Mouse (Mus musculus): ENCODE results near the gene Tepsin. TPM values are rescaled to one million over a fixed set of nuclear protein-coding genes. Genes with fewer than 3 reads are reported as not detected.

The Tepsin gene
- polyA plus RNA-seq, 1 experiment from 2014 or later, result 18.5 TPM

GRCm38 (mm10) chr11:120107796-120108195, 9.3 kb upstream of the Tepsin start:
- H3K36me3 ChIP-seq, result peaks cover 60% of the 10 kb centered on the region
- H3K9me3 ChIP-seq, result no peaks in the 10 kb centered on the region
- H3K4me3 ChIP-seq, result no peak overlapping the region
- H3K9ac ChIP-seq, result peak overlapping the region; percentile 31; the same call in 1 of the 2 replicates
- peaks cover 2% of the 10 kb centered on the region; the same call in 1 of the 2 replicates for H3K27me3 ChIP-seq
- 80% methylated on average over 9 of the region's 9 CpGs for WGBS
- peaks cover 24% of the 10 kb centered on the region for H3K4me1 ChIP-seq
- ATAC-seq (ENCODE audit: low FRiP score, low read depth), result no peak
- no peak overlapping the region for H3K27ac ChIP-seq
- no peak overlapping the region for H3K4me2 ChIP-seq (replicated peaks)

DNA sequence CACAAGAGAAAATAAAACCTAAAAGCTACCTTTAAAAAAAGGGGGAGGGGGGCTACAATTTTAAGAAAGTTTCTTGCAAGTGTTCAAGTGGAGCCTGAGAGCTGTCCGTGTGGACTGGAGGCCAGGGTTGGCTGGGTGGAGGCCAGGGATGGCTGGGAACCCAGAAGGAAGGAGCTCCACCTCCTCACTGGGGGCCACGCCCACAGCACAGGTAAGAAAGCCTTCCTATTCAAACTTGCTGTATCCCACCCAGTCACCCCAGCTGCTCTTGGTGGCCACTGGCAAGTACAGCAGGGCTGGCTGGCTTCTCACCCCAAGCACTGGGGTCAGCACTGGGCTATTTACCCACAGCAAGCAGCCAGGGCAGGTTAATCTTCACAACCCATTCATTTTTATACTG, 8.5 kb upstream of the Tepsin start:
- Histone ChIP-seq H3K27me3 (no peaks in the 10 kb centered on the region), H3K36me3 (peaks cover 53% of the 10 kb centered on the region), H3K4me3 (no peak overlapping the region), H3K9me3 (no peaks in the 10 kb centered on the region), H3K4me1 (peaks cover 24% of the 10 kb centered on the region), H3K9ac (peak overlapping the region; percentile 14; the same call in 1 of the 2 replicates), H3K4me2 (replicated peaks) (no peak overlapping the region), H3K27ac (no peak overlapping the region)
- 74% methylated on average over 2 of the region's 2 CpGs for WGBS
- no peak for ATAC-seq (ENCODE audit: low FRiP score, low read depth)

DNA sequence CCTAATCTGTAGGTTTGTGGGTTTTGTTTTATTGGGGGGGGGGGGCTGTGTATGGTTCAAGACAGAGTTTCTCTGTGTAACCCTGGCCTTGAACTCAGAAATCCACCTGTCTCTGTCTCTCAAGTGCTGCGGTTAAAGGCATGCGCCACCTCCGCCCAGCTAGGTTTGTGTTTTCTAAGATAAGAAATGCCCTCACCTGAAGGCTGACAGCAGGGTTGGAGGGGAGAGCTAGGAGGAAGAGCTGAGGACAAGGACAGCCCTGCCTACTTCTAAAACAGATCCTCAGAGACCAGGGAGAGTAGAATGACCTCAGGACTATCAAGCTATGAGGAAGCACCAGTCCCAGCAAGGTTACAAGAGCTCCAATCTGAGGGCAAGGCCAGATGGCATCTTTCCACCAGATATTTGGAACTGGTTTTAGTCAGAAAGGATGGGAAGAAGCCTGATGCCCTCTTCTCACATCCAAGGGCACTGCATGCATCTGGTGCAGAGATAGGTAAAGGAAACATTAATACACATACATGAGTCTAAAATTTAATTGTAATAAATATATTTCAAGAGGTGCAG, 5.0 kb upstream of the Tepsin start:
- WGBS, result 93% methylated on average over 3 of the region's 3 CpGs
- H3K4me2 ChIP-seq (replicated peaks), result no peak overlapping the region
- no peak overlapping the region for H3K4me3 ChIP-seq
- no peak overlapping the region for H3K9ac ChIP-seq
- H3K27ac ChIP-seq, result no peak overlapping the region
- no peak for ATAC-seq (ENCODE audit: low FRiP score, low read depth)
- peaks cover 48% of the 10 kb centered on the region for H3K36me3 ChIP-seq
- no peaks in the 10 kb centered on the region for H3K27me3 ChIP-seq
- peaks cover 13% of the 10 kb centered on the region for H3K4me1 ChIP-seq
- H3K9me3 ChIP-seq, result no peaks in the 10 kb centered on the region

GRCm38 (mm10) chr11:120101036-120101435, 2.5 kb upstream of the Tepsin start:
- Histone ChIP-seq H3K27ac (no peak overlapping the region), H3K9ac (no peak overlapping the region), H3K36me3 (peaks cover 40% of the 10 kb centered on the region), H3K27me3 (no peaks in the 10 kb centered on the region), H3K9me3 (no peaks in the 10 kb centered on the region), H3K4me1 (peaks cover 22% of the 10 kb centered on the region), H3K4me3 (no peak overlapping the region), H3K4me2 (replicated peaks) (no peak overlapping the region)
- no peak for ATAC-seq (ENCODE audit: low FRiP score, low read depth)
- WGBS, result 6% methylated on average over 3 of the region's 3 CpGs

DNA sequence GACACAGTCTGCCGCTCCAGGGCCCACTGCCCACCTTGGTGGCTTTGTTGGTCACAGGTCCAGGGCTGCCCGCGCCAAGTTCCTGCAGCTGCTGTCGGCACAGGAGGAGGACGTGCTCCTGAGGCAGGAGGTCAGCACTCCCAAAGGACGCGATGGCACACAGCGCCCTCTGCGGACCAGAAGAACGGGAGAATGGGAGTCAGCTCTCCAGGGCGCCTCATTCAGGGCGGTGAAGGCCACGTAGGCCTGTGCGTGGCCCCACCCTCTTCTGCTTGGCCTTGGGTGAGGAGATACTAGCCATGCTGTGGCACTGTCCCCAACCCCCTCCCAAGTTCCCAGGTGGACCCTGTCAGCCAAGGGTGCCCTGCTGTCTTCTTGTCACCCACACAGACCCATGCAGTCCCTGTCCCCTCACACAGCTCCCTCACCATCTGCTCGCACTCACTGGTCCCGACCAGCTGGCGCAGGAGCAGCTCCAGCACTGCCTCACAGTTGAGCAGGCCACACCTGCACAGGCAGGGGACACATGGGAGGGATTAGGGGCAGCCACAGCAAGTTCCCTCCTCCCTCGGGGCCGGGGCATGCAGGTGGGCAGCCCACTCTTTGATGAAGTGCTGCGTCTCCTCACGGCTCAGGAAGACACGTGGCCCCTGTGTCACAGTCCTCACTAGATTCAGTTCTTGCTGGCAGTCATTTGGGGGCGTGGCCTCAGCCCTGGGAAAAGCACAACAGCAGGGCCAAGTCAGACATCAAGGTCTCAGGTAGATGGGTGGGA, 5.5 kb downstream of the Tepsin start:
- no peak overlapping the region for H3K27ac ChIP-seq
- WGBS, result 73% methylated on average over 23 of the region's 23 CpGs
- ATAC-seq (ENCODE audit: low FRiP score, low read depth), result no peak

DNA sequence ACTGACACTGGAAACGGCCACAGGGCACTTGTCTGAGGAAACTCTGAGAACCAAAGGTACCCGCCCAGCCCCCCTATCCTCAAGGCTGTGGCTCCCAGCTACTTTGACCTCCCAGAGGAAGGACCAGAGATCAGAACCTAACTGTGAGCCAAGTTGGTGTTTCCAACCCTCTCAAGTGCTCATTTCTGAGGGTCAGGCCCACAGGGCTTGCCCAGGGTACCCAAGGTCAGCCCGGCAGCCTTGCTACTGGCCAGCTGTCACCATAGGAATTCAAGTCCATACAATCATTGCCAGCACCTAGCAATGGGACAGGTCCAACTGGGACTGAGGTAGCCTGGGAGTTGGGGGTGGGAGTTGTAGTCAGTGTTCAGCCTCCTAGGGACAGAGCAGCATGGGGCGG, 7.9 kb downstream of the Tepsin start:
- H3K36me3 ChIP-seq, result peaks cover 55% of the 10 kb centered on the region
- H3K4me3 ChIP-seq, result no peak overlapping the region
- H3K9ac ChIP-seq, result no peak overlapping the region
- WGBS, result 90% methylated on average over 4 of the region's 4 CpGs
- no peak overlapping the region for H3K4me2 ChIP-seq (replicated peaks)
- no peaks in the 10 kb centered on the region for H3K9me3 ChIP-seq
- H3K4me1 ChIP-seq, result peaks cover 5% of the 10 kb centered on the region
- H3K27ac ChIP-seq, result no peak overlapping the region
- no peaks in the 10 kb centered on the region for H3K27me3 ChIP-seq
- ATAC-seq (ENCODE audit: low FRiP score, low read depth), result no peak

More for the DNA sequence above, 5.5 kb downstream of the Tepsin start:
- H3K36me3 ChIP-seq, result peaks cover 68% of the 10 kb centered on the region
- H3K4me1 ChIP-seq, result peaks cover 8% of the 10 kb centered on the region
- H3K4me2 ChIP-seq (replicated peaks), result no peak overlapping the region
- no peaks in the 10 kb centered on the region for H3K27me3 ChIP-seq
- no peak overlapping the region for H3K9ac ChIP-seq
- no peak overlapping the region for H3K4me3 ChIP-seq
- H3K9me3 ChIP-seq, result no peaks in the 10 kb centered on the region

DNA sequence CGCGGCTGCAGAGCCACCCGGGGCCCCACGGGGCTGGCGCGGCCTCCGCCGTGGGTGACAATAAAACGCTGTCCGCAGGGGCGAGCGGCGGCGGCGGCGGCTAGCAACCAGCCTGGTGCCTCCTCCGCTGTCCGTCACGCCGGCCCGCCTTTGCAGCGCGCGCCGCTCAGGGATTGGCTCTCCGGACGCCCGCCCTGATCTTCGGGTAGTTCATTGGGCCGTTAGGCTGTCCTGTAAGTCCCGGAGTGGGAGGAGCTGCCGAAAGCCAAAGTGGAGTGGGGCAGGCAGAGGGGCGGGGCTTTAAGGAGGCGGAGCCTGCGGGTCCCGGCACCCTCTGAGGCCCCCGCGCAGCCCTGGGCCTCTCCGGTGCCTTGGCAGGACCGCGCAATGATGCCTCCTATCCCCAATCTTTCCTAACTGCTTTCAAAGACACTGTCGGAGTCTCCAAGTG, 11.8 kb downstream of the Tepsin start, which contains the start of gene Cep131:
Gene Cep131, minus strand, starts transcription at position 126 of the 451 bp plus-strand sequence.
- Histone ChIP-seq H3K4me2 (replicated peaks) (peak within 1 kb of the TSS; percentile 76), H3K27ac (peak within 1 kb of the TSS; percentile 77), H3K27me3 (no peaks in the 10 kb centered on the region), H3K4me3 (peak within 1 kb of the TSS; percentile 86), H3K9me3 (no peaks in the 10 kb centered on the region), H3K9ac (peak within 1 kb of the TSS; percentile 93), H3K36me3 (peaks cover 39% of the 10 kb centered on the region), H3K4me1 (peaks cover 10% of the 10 kb centered on the region)
- under 1% methylated on average over 42 of the region's 42 CpGs for WGBS
- peak; percentile 99 for ATAC-seq (ENCODE audit: low FRiP score, low read depth)

- under 1% methylated on average over 25 of the region's 25 CpGs for WGBS
- Histone ChIP-seq H3K4me1 (peaks cover 10% of the 10 kb centered on the region), H3K9ac (peak overlapping the region; percentile 93), H3K27me3 (no peaks in the 10 kb centered on the region), H3K9me3 (no peaks in the 10 kb centered on the region), H3K4me3 (peak overlapping the region; percentile 86), H3K36me3 (peaks cover 39% of the 10 kb centered on the region), H3K27ac (peak overlapping the region; percentile 77), H3K4me2 (replicated peaks) (peak overlapping the region; percentile 76)
- ATAC-seq (ENCODE audit: low FRiP score, low read depth), result peak; percentile 9; the same call in 1 of the 2 replicates
These were observed 12.5 kb downstream of the Tepsin start for GRCm38 (mm10) chr11:120085891-120086627.

DNA sequence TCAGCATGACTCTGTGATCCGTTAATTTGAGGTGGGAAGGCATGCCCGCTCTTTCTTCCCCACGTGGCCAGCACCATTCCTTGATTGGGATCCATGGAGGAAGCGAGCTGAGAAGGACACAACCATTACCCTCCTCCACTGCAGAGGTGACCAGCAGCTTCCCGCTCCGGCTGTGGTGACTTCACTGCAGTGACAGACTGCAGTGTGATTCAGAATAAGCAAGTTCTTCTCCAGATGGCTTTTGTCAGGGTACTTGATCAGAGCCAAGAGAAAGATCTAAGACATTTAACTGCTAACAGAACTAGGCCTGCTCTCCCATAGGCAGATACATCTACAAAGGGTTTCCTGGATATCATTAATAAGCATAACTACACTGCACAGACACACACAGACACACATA, 18.2 kb downstream of the Tepsin start:
- Histone ChIP-seq H3K9ac (no peak overlapping the region), H3K27me3 (no peaks in the 10 kb centered on the region), H3K4me2 (replicated peaks) (no peak overlapping the region), H3K9me3 (no peaks in the 10 kb centered on the region), H3K27ac (no peak overlapping the region), H3K36me3 (peaks cover 85% of the 10 kb centered on the region), H3K4me1 (peaks cover 8% of the 10 kb centered on the region), H3K4me3 (no peak overlapping the region)
- WGBS, result 89% methylated on average over 6 of the region's 6 CpGs
- ATAC-seq (ENCODE audit: low FRiP score, low read depth), result no peak

- Histone ChIP-seq H3K9me3 (no peaks in the 10 kb centered on the region), H3K9ac (no peak overlapping the region), H3K27me3 (no peaks in the 10 kb centered on the region), H3K4me2 (replicated peaks) (no peak overlapping the region), H3K4me3 (no peak overlapping the region), H3K36me3 (peaks cover 95% of the 10 kb centered on the region), H3K4me1 (peaks cover 14% of the 10 kb centered on the region), H3K27ac (no peak overlapping the region)
- WGBS, result 85% methylated on average over 3 of the region's 3 CpGs
- ATAC-seq (ENCODE audit: low FRiP score, low read depth), result no peak
These were observed 22.3 kb downstream of the Tepsin start for GRCm38 (mm10) chr11:120076191-120076590.

GRCm38 (mm10) chr11:120072986-120073647, 25.4 kb downstream of the Tepsin start:
- no peak for ATAC-seq (ENCODE audit: low FRiP score, low read depth)
- WGBS, result 90% methylated on average over 9 of the region's 9 CpGs
- Histone ChIP-seq H3K36me3 (peaks cover 96% of the 10 kb centered on the region), H3K4me1 (peaks cover 14% of the 10 kb centered on the region), H3K27me3 (no peaks in the 10 kb centered on the region), H3K9me3 (no peaks in the 10 kb centered on the region), H3K4me3 (no peak overlapping the region), H3K27ac (no peak overlapping the region), H3K4me2 (replicated peaks) (no peak overlapping the region), H3K9ac (no peak overlapping the region)
